Mouse (Mus musculus) embryonic facial prominence, embryonic 14.5 days (tissue): ENCODE results near the gene Myl6b. TPM values are rescaled to one million over a fixed set of nuclear protein-coding genes. Genes with fewer than 3 reads are reported as not detected.

Experiments used
- ATAC-seq: fragments of 200-750 bp; cut with Nextera tagmentation; 2 replicates; pipeline ENCODE4 v1.8.0; 2017; ENCODE audit warnings: low read depth, moderate number of reproducible peaks, moderate TSS enrichment
- DNase-seq: peaks from one replicate; pipeline ENCODE4 v3.0.0-alpha.2; 2015; ENCODE audit warnings: low spot score
- H3K27ac ChIP-seq: fragments of 300-500 bp; sonication (generic); replicated peaks from 2 replicates; pipeline ENCODE4 v1.5.1; 2014; ENCODE audit warnings: low read depth, mild to moderate bottlenecking, low read length, moderate library complexity
- H3K27me3 ChIP-seq: fragments of 300-500 bp; sonication (generic); replicated peaks from 2 replicates; pipeline ENCODE4 v1.6.1; 2014; ENCODE audit warnings: low read length; ENCODE audit not compliant: control insufficient read depth, insufficient read depth
- H3K36me3 ChIP-seq: fragments of 300-500 bp; sonication (generic); 2 replicates; pipeline ENCODE4 v1.6.1; 2014; ENCODE audit warnings: low read length, mixed read lengths; ENCODE audit not compliant: control insufficient read depth, insufficient read depth
- H3K4me1 ChIP-seq: fragments of 300-500 bp; sonication (generic); 2 replicates; pipeline ENCODE4 v1.6.1; 2014; ENCODE audit warnings: antibody characterized with exemption, low read length; ENCODE audit not compliant: control insufficient read depth, insufficient read depth
- H3K4me2 ChIP-seq: fragments of 300-500 bp; sonication (generic); 2 replicates; pipeline ENCODE4 v1.6.1; 2014; ENCODE audit warnings: low read depth, mild to moderate bottlenecking, low read length, moderate library complexity, mixed read lengths
- H3K4me3 ChIP-seq: fragments of 300-500 bp; sonication (generic); 2 replicates; pipeline ENCODE4 v1.5.1; 2014; ENCODE audit warnings: low read depth, mild to moderate bottlenecking, low read length
- H3K9ac ChIP-seq: fragments of 300-500 bp; sonication (generic); 2 replicates; pipeline ENCODE4 v1.6.1; 2014; ENCODE audit warnings: low read depth, mild to moderate bottlenecking, low read length, moderate library complexity, mixed read lengths
- H3K9me3 ChIP-seq: fragments of 300-500 bp; sonication (generic); 2 replicates; pipeline ENCODE4 v1.6.1; 2016; ENCODE audit warnings: low read length; ENCODE audit not compliant: control insufficient read depth
- WGBS: fragments of 180-500 bp; shearing (Covaris S2); extraction: QIAGEN DNeasy Blood & Tissue Kit; methylation state at CpG from one replicate; pipeline ENCODE4 v1.1.7; 2014; 5-methylcytosine and 5-hydroxymethylcytosine counted together
- polyA plus RNA-seq: library from polyadenylated mRNA; unstranded; fragments of >200 nt; fragmentation: Nextera tagmentation; extraction: Ambion mirVana; gene quantifications from 2 replicates; pipeline ENCODE4 v1.2.1, GENCODE M21; 2014

Gene Myl6b
- polyA plus RNA-seq, 1 experiment from 2014 or later, result 5.6 TPM

DNA sequence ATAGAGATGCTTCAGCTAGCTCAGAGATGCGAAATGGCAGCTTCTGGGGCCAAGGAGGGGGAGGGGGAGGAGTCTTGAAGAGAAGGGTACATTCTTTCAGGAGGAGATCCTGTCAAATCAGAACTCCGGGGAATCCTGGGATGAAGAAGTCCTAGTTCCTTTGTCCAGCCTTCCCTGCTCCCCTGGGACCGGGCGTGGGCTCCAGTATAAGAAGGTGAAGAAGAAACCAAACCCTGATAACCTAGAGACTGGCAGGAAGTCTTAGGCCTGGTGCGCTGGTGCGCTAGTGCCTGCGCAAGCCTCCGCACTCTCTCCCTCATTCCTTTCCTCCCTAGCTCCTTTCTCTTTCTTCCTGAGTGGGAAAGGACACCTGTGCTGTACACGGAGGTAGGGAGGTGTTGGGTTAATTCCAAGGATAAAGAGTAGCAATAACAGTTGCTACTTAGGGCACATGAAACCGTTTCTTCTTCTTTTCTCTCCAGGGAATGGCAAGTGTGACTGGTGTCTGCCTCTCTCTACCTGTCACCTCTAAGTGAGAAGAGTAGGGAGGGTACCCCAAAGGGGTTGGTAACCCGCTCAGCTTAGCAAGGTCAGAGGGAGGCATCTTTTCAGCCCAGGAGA, 25.7 kb upstream of the Myl6b start:
- Histone ChIP-seq H3K27me3 (peaks cover 11% of the 10 kb centered on the region; the same call in 1 of the 2 replicates), H3K4me1 (0 out of 2 replicates have a peak, but pooled peaks cover 8% of the 10 kb centered on the region), H3K27ac (no peak overlapping the region; the same call in 1 of the 2 replicates), H3K36me3 (peaks cover 29% of the 10 kb centered on the region), H3K4me3 (peak overlapping the region; percentile 82), H3K9me3 (no peaks in the 10 kb centered on the region), H3K4me2 (peak overlapping the region; percentile 97), H3K9ac (peak overlapping the region; percentile 81)
- ATAC-seq, result no peak
- WGBS, result 19% methylated on average over 11 of the region's 11 CpGs
- DNase-seq, result no peak

DNA sequence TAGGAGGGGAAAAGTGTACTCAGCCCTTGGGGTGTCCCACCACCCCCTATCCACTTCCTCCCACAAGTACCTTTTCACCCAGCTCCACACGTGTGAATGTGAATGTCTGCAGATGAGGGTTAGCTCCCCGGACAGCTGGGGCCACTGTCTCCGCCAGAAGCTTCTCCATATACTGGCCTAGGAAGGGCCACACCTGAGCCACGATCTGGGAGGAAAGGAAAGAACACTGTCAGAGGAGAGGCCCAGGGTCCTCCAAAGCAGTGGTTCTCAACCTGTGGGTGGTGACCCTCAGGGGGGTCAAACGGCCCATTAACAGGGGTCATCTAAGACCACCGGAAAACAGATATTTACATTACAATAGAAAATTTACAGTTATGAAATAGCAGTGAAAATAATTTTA, 23.9 kb upstream of the Myl6b start:
- DNase-seq (no peak), ATAC-seq (no peak)
- Histone ChIP-seq H3K27me3 (peaks cover 17% of the 10 kb centered on the region), H3K4me1 (0 out of 2 replicates have a peak, but pooled peaks cover 8% of the 10 kb centered on the region), H3K9ac (no peak overlapping the region), H3K36me3 (peaks cover 46% of the 10 kb centered on the region), H3K4me2 (no peak overlapping the region), H3K27ac (no peak overlapping the region), H3K4me3 (no peak overlapping the region), H3K9me3 (no peaks in the 10 kb centered on the region)
- 81% methylated on average over 6 of the region's 6 CpGs for WGBS

GRCm38 (mm10) chr10:128520591-128520990, 22.1 kb upstream of the Myl6b start:
- peaks cover 63% of the 10 kb centered on the region for H3K36me3 ChIP-seq
- no peak overlapping the region for H3K27ac ChIP-seq
- H3K4me3 ChIP-seq, result no peak overlapping the region
- H3K4me2 ChIP-seq, result no peak overlapping the region
- WGBS, result 84% methylated on average over 16 of the region's 16 CpGs
- peaks cover 31% of the 10 kb centered on the region for H3K27me3 ChIP-seq
- 0 out of 2 replicates have a peak, but pooled peaks cover 8% of the 10 kb centered on the region for H3K4me1 ChIP-seq
- H3K9ac ChIP-seq, result 0 out of 2 replicates have a peak overlapping the region, but pooled peaks have one; percentile 8
- DNase-seq (no peak), ATAC-seq (no peak)
- H3K9me3 ChIP-seq, result no peaks in the 10 kb centered on the region

- Histone ChIP-seq H3K4me3 (no peak overlapping the region), H3K4me1 (0 out of 2 replicates have a peak, but pooled peaks cover under 1% of the 10 kb centered on the region), H3K9me3 (no peaks in the 10 kb centered on the region), H3K36me3 (peaks cover 77% of the 10 kb centered on the region), H3K4me2 (no peak overlapping the region), H3K27ac (no peak overlapping the region), H3K27me3 (peaks cover 24% of the 10 kb centered on the region), H3K9ac (no peak overlapping the region)
- peak; percentile 48 for DNase-seq
- ATAC-seq, result no peak
- 76% methylated on average over 7 of the region's 7 CpGs for WGBS
Measured at GRCm38 (mm10) chr10:128518833-128519232, 20.3 kb upstream of the Myl6b start.

GRCm38 (mm10) chr10:128516677-128517076, 18.2 kb upstream of the Myl6b start:
- Histone ChIP-seq H3K36me3 (peaks cover 85% of the 10 kb centered on the region), H3K27me3 (peaks cover 22% of the 10 kb centered on the region), H3K27ac (no peak overlapping the region), H3K4me2 (no peak overlapping the region), H3K4me1 (no peaks in the 10 kb centered on the region), H3K4me3 (no peak overlapping the region), H3K9ac (no peak overlapping the region), H3K9me3 (no peaks in the 10 kb centered on the region)
- no peak for DNase-seq
- 35% methylated on average over 6 of the region's 6 CpGs for WGBS
- no peak for ATAC-seq

DNA sequence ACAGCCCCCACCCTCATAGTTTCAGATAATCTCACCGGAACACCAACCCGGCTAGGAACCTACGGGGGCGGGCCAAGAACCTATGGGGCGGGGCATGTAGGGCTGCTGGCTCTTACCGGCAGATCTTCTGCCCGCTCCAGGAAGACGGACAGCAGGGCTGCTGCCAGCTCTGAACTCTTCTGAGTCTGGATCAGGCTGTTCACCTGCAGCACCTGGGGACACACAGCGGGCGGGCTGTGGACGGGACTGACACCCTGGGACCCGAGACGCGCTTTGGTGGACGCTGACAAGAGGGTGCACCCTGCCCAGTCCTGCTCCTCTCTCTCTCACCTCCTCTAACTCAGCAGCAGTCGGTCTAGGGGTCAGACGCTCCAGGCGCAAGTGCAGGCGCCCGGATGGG, 17.5 kb upstream of the Myl6b start:
- no peak overlapping the region for H3K27ac ChIP-seq
- peak overlapping the region; percentile 23; the same call in 1 of the 2 replicates for H3K4me2 ChIP-seq
- no peak overlapping the region; the same call in 1 of the 2 replicates for H3K4me3 ChIP-seq
- WGBS, result 16% methylated on average over 16 of the region's 20 CpGs
- DNase-seq (no peak), ATAC-seq (no peak)
- H3K27me3 ChIP-seq, result peaks cover 22% of the 10 kb centered on the region
- peak overlapping the region; percentile 40; the same call in 1 of the 2 replicates for H3K9ac ChIP-seq
- no peaks in the 10 kb centered on the region for H3K4me1 ChIP-seq
- H3K36me3 ChIP-seq, result peaks cover 85% of the 10 kb centered on the region
- no peaks in the 10 kb centered on the region for H3K9me3 ChIP-seq

GRCm38 (mm10) chr10:128515044-128515443, 16.6 kb upstream of the Myl6b start:
- Histone ChIP-seq H3K4me1 (no peaks in the 10 kb centered on the region), H3K27me3 (peaks cover 22% of the 10 kb centered on the region), H3K9me3 (no peaks in the 10 kb centered on the region), H3K9ac (no peak overlapping the region), H3K27ac (no peak overlapping the region), H3K4me2 (no peak overlapping the region), H3K4me3 (no peak overlapping the region), H3K36me3 (peaks cover 83% of the 10 kb centered on the region)
- no peak for ATAC-seq
- no peak for DNase-seq
- 76% methylated on average over 4 of the region's 4 CpGs for WGBS

- 79% methylated on average over 12 of the region's 12 CpGs for WGBS
- Histone ChIP-seq H3K27me3 (peaks cover 10% of the 10 kb centered on the region), H3K27ac (no peak overlapping the region), H3K4me2 (no peak overlapping the region), H3K36me3 (peaks cover 55% of the 10 kb centered on the region), H3K4me1 (no peaks in the 10 kb centered on the region), H3K9ac (no peak overlapping the region), H3K4me3 (no peak overlapping the region), H3K9me3 (no peaks in the 10 kb centered on the region)
- ATAC-seq, result no peak
- DNase-seq, result no peak
Measured at GRCm38 (mm10) chr10:128511761-128512160, 13.3 kb upstream of the Myl6b start.

GRCm38 (mm10) chr10:128511189-128511588, 12.7 kb upstream of the Myl6b start:
- H3K4me2 ChIP-seq, result no peak overlapping the region
- H3K4me1 ChIP-seq, result no peaks in the 10 kb centered on the region
- H3K9ac ChIP-seq, result no peak overlapping the region
- no peak for ATAC-seq
- peaks cover 5% of the 10 kb centered on the region; the same call in 1 of the 2 replicates for H3K27me3 ChIP-seq
- DNase-seq, result no peak
- peaks cover 50% of the 10 kb centered on the region for H3K36me3 ChIP-seq
- no peaks in the 10 kb centered on the region for H3K9me3 ChIP-seq
- no peak overlapping the region for H3K4me3 ChIP-seq
- 91% methylated on average over 9 of the region's 9 CpGs for WGBS
- H3K27ac ChIP-seq, result no peak overlapping the region
